Mouse (Mus musculus) C2C12 (cell line): ENCODE results near the gene Sprn.

Experiments
- CTCF ChIP-seq: IDR thresholded peaks from one replicate; pipeline ENCODE4 v1.5.1; 2011; ENCODE audit not compliant: control insufficient read depth, insufficient read depth, insufficient read length
- MAX ChIP-seq: IDR thresholded peaks from one replicate; pipeline ENCODE4 v1.6.1; 2011; ENCODE audit warnings: mild to moderate bottlenecking, control low read depth

GRCm38 (mm10) chr7:140154218-140154927 is at the start of gene Sprn:
- TF ChIP-seq MAX (no peak), CTCF (no peak)
